Mouse (Mus musculus): ENCODE measurements around the gene Hlcs. TPM values are rescaled to one million over a fixed set of nuclear protein-coding genes. Genes with fewer than 3 reads are reported as not detected.
A peak's percentile ranks its signal among the peaks of the same experiment; 100 is the strongest.

Gene Hlcs
- polyA plus RNA-seq, 1 experiment: 3.5 TPM

DNA sequence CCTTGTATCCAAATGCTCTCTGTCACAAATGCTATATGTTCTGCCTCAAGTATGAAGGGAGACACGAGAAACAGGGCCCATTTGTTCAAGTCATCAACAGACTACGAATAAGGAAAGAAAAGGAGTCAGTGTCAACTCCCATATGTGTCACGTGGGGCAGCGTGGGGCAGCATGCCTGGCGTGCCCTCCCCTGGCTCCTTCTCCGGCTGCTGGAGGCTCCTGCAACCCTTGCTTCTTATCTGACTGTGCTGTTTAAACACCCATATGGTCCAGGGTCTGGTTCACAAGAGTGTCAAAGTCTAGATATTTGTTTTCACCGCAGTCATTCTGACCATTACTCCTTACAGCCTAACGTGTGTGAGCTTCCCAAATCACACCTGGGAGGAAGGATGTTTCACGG, 25.5 kb downstream of the Hlcs start:
- H3K4me3 ChIP-seq (ENCODE audit: control insufficient read depth, low read depth, low read length): no peak overlapping the region

GRCm38 (mm10) chr16:94283972-94284371, 29.4 kb downstream of the Hlcs start:
- Histone ChIP-seq H3K27ac (ENCODE audit: control insufficient read depth, insufficient read depth, low read depth, low read length) (no peak overlapping the region), H3K27me3 (ENCODE audit: control insufficient read depth, insufficient read depth, low read length) (no peaks in the 10 kb centered on the region), H3K4me1 (ENCODE audit: control insufficient read depth, insufficient read depth, low read length) (no peaks in the 10 kb centered on the region), H3K4me3 (ENCODE audit: control insufficient read depth, low read depth, low read length) (no peak overlapping the region), H3K36me3 (ENCODE audit: control insufficient read depth, insufficient read depth, low read length) (no peaks in the 10 kb centered on the region)
- TF ChIP-seq POLR2A (IDR thresholded peaks at IDR 0.05; ENCODE audit: control insufficient read depth, low read depth, low read length) (no peak), CTCF (IDR thresholded peaks at IDR 0.05; ENCODE audit: control insufficient read depth, insufficient read depth, insufficient replicate concordance, low read depth, low read length) (no peak)

More for the DNA sequence above, 25.5 kb downstream of the Hlcs start:
- no peak overlapping the region for H3K27ac ChIP-seq (ENCODE audit: control insufficient read depth, insufficient read depth, low read depth, low read length)
- H3K27me3 ChIP-seq (ENCODE audit: control insufficient read depth, insufficient read depth, low read length): no peaks in the 10 kb centered on the region
- no peaks in the 10 kb centered on the region for H3K36me3 ChIP-seq (ENCODE audit: control insufficient read depth, insufficient read depth, low read length)
- H3K4me1 ChIP-seq (ENCODE audit: control insufficient read depth, insufficient read depth, low read length): peaks cover 2% of the 10 kb centered on the region
- no peak for TF ChIP-seq CTCF (IDR thresholded peaks at IDR 0.05; ENCODE audit: control insufficient read depth, insufficient read depth, insufficient replicate concordance, low read depth, low read length)
- TF ChIP-seq POLR2A (IDR thresholded peaks at IDR 0.05; ENCODE audit: control insufficient read depth, low read depth, low read length): no peak

DNA sequence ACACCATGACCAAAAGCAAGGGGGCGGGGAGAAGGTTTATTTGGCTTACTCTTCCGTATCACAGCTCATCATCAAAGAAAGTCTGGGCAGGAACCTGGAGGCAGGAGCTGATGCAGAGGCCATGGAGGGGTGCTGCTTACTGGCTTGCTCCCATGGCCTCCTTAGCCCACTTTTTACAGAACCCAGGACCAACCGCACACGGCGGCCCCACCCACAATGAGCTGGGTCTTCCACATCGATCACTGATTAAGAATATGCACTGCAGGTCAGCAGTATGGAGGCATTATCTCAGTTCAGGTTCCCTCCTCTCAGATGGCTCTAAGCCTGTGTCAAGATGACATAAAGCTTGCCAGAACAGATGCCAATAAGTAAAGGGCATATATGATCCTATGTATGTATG, 42.5 kb downstream of the Hlcs start:
- Histone ChIP-seq H3K27me3 (ENCODE audit: control insufficient read depth, insufficient read depth, low read length) (no peaks in the 10 kb centered on the region), H3K4me1 (ENCODE audit: control insufficient read depth, insufficient read depth, low read length) (no peaks in the 10 kb centered on the region), H3K27ac (ENCODE audit: control insufficient read depth, insufficient read depth, low read depth, low read length) (no peak overlapping the region), H3K36me3 (ENCODE audit: control insufficient read depth, insufficient read depth, low read length) (no peaks in the 10 kb centered on the region), H3K4me3 (ENCODE audit: control insufficient read depth, low read depth, low read length) (no peak overlapping the region)
- TF ChIP-seq CTCF (IDR thresholded peaks at IDR 0.05; ENCODE audit: control insufficient read depth, insufficient read depth, insufficient replicate concordance, low read depth, low read length): no peak
- no peak for TF ChIP-seq POLR2A (IDR thresholded peaks at IDR 0.05; ENCODE audit: control insufficient read depth, low read depth, low read length)

- Histone ChIP-seq H3K4me3 (ENCODE audit: control insufficient read depth, low read depth, low read length) (no peak overlapping the region), H3K27me3 (ENCODE audit: control insufficient read depth, insufficient read depth, low read length) (no peaks in the 10 kb centered on the region), H3K27ac (ENCODE audit: control insufficient read depth, insufficient read depth, low read depth, low read length) (no peak overlapping the region), H3K4me1 (ENCODE audit: control insufficient read depth, insufficient read depth, low read length) (no peaks in the 10 kb centered on the region), H3K36me3 (ENCODE audit: control insufficient read depth, insufficient read depth, low read length) (no peaks in the 10 kb centered on the region)
- TF ChIP-seq CTCF (IDR thresholded peaks at IDR 0.05; ENCODE audit: control insufficient read depth, insufficient read depth, insufficient replicate concordance, low read depth, low read length): peak; percentile 83
- no peak for TF ChIP-seq POLR2A (IDR thresholded peaks at IDR 0.05; ENCODE audit: control insufficient read depth, low read depth, low read length)
These were observed 43.7 kb downstream of the Hlcs start for GRCm38 (mm10) chr16:94269635-94270034.

DNA sequence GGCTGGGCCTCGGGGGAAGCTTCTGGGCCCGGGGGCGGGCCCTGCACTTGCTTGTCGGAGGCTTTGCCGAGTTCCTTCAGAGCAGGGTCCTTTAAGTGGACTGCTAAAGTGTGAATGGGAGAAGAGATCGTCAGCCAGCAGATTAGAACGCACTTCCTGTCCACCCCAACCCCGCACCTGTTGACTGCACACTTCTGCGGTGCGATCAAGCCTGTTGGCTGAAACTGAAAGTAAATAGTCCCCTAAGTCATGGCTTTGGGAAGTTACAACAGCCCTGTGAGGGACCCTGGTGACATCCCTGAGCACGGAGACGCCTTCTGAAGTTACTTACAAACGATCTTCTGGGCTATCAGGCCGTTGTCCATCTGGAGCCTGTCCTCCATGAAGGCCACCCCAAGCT, 45.2 kb downstream of the Hlcs start:
- H3K4me3 ChIP-seq (ENCODE audit: control insufficient read depth, low read depth, low read length): no peak overlapping the region

GRCm38 (mm10) chr16:94264611-94265010, 48.8 kb downstream of the Hlcs start:
- H3K36me3 ChIP-seq (ENCODE audit: control insufficient read depth, insufficient read depth, low read length): no peaks in the 10 kb centered on the region
- H3K4me3 ChIP-seq (ENCODE audit: control insufficient read depth, low read depth, low read length): no peak overlapping the region
- TF ChIP-seq CTCF (IDR thresholded peaks at IDR 0.05; ENCODE audit: control insufficient read depth, insufficient read depth, insufficient replicate concordance, low read depth, low read length) (no peak), POLR2A (IDR thresholded peaks at IDR 0.05; ENCODE audit: control insufficient read depth, low read depth, low read length) (no peak)

More for the DNA sequence above, 45.2 kb downstream of the Hlcs start:
- Histone ChIP-seq H3K27ac (ENCODE audit: control insufficient read depth, insufficient read depth, low read depth, low read length) (no peak overlapping the region), H3K36me3 (ENCODE audit: control insufficient read depth, insufficient read depth, low read length) (no peaks in the 10 kb centered on the region), H3K4me1 (ENCODE audit: control insufficient read depth, insufficient read depth, low read length) (no peaks in the 10 kb centered on the region), H3K27me3 (ENCODE audit: control insufficient read depth, insufficient read depth, low read length) (no peaks in the 10 kb centered on the region)
- TF ChIP-seq CTCF (IDR thresholded peaks at IDR 0.05; ENCODE audit: control insufficient read depth, insufficient read depth, insufficient replicate concordance, low read depth, low read length) (no peak), POLR2A (IDR thresholded peaks at IDR 0.05; ENCODE audit: control insufficient read depth, low read depth, low read length) (no peak)

GRCm38 (mm10) chr16:94262501-94262900, 50.9 kb downstream of the Hlcs start:
- TF ChIP-seq CTCF (IDR thresholded peaks at IDR 0.05; ENCODE audit: control insufficient read depth, insufficient read depth, insufficient replicate concordance, low read depth, low read length): no peak
- no peak for TF ChIP-seq POLR2A (IDR thresholded peaks at IDR 0.05; ENCODE audit: control insufficient read depth, low read depth, low read length)
- Histone ChIP-seq H3K27me3 (ENCODE audit: control insufficient read depth, insufficient read depth, low read length) (no peaks in the 10 kb centered on the region), H3K36me3 (ENCODE audit: control insufficient read depth, insufficient read depth, low read length) (no peaks in the 10 kb centered on the region), H3K27ac (ENCODE audit: control insufficient read depth, insufficient read depth, low read depth, low read length) (no peak overlapping the region), H3K4me1 (ENCODE audit: control insufficient read depth, insufficient read depth, low read length) (no peaks in the 10 kb centered on the region), H3K4me3 (ENCODE audit: control insufficient read depth, low read depth, low read length) (no peak overlapping the region)

More at GRCm38 (mm10) chr16:94264611-94265010, 48.8 kb downstream of the Hlcs start:
- no peaks in the 10 kb centered on the region for H3K27me3 ChIP-seq (ENCODE audit: control insufficient read depth, insufficient read depth, low read length)
- H3K4me1 ChIP-seq (ENCODE audit: control insufficient read depth, insufficient read depth, low read length): no peaks in the 10 kb centered on the region
- no peak overlapping the region for H3K27ac ChIP-seq (ENCODE audit: control insufficient read depth, insufficient read depth, low read depth, low read length)
